Mouse (Mus musculus) colon, adult 2 months (tissue): ENCODE results near the gene Rbm12. TPM values are rescaled to one million over a fixed set of nuclear protein-coding genes. Genes with fewer than 3 reads are reported as not detected.

Source experiments
- polyA plus RNA-seq: library from polyadenylated mRNA; depleted of rRNA; stranded (reverse); fragments of >200 nt; gene quantifications from 2 replicates; pipeline ENCODE4 v1.2.3, GENCODE M21; 2012; rRNA removed

The Rbm12 gene
- 4.8 and 11.4 TPM in 2 replicates for polyA plus RNA-seq

GRCm38 (mm10) chr2:156111358-156112079, at the start of gene Rbm12, which contains the start of gene Cpne1:
Rbm12 (minus strand) TSS chr2:156111978.
Cpne1 (minus strand) TSS chr2:156111965.

DNA sequence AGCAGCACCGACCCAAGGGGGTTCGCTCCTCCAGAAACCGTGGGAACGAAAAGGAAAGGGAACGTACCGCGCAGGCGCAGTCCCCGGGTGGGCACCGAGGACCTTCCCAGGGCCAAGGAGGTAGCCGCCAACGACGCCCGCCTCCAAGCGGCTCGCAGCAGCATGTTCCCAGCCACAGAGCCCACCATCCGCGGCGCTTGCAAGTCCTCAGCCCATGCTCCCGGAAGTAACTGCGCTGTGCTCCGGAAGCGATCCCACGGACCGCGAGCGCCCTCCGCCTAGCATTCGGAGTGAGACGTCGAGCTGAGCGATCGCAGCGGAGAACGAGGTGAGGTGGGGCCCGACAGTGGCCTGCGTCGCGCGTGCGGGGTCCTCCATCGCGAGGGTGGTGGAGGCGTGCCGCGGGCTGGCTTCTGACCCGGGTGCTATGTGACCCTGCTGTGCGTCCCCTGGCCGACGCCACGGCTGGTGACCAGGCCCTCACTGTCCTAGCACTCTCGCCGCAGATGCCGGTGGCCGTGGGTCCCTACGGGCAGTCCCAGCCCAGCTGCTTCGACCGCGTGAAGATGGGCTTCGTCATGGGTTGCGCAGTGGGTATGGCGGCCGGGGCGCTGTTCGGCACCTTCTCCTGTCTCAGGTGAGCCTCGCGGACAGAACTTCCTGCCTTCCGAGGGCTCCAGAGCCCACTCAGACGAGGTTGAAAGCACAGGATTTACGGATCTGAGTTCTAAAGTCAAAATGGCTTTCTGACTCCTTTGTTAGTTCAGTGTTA, 32.4 kb upstream of the Rbm12 start, which contains the start of the genes Romo1 and Nfs1:
Gene Romo1 (plus strand): TSS at position 87 of the 772 bp plus-strand sequence.
Gene Nfs1 (minus strand): TSS at position 234 of the 772 bp plus-strand sequence.

GRCm38 (mm10) chr2:156126992-156127391, 15.2 kb upstream of the Rbm12 start, which contains the start of gene Gm28036:
Gm28036 (minus strand) TSS chr2:156127092.

DNA sequence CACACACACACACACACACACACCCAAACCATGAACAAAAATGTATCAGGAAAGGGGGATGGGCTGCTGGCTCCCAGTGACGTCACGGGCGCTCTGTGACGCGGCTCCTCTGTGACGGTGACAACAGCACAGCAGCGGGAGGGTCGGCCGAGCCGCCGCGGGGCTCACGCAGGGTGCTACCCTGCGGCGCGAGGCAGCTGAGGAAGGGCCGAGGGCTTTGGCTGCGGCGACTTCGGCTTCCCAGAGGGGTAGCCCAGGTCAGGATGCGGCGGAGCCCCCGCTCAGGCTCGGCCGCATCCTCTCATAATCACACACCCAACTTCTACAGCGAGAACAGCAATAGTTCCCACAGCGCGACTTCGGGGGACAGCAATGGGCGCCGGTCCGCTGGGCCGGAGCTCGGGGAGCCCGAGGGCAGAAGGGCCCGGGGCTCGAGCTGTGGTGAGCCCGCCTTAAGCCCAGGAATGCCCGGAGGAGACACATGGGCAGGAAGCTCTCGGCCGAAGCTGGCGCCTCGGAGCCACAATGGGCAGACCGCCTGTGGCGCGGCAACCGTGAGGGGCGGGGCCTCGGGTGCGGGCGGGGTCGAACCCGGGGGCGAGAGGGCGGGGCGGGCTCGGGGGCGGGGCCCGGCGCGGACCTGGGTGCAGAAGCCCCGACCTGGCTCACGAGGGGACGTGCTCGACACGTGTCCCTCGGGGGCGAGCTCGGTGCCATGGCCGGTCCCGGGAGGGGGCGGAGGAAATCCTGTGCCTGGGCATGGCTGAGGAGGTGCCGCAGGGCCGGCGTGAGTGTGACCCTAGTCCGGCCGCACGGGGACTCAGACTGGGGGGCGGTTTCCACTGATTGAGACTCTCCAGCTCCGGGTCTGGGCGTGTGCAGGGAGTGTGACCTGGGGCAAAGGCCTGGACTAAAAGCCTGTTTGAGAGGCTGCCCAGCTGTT, 46.4 kb downstream of the Rbm12 start, which contains the start of gene Spag4:
Gene Spag4 (plus strand): TSS at position 77 of the 943 bp plus-strand sequence.

DNA sequence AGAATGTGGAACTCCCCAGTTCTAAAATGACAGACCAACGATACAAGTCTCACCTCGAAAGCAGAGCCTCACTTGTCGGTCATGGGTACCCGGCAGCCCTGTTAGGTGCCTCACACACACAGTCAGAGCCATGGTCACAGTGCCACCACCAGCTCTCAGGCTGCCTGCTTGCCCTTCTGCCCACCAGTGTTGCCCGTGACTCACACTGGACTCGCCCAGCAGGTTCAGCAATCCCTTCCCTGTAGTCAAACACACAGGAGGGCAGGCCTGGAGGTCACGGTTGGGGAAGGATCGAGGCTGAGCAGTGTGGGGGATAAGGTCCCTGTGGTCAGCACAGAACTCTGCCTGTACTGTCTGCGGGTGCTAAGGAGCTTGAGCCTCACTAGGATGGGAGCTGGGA, 59.0 kb downstream of the Rbm12 start, which contains the start of gene Fer1l4:
Gene Fer1l4 (minus strand): TSS at position 132 of the 400 bp plus-strand sequence.

Other genes starting within 250 kb of the Rbm12 start
- gene Uqcc1, start 181.7 kb downstream of the Rbm12 start, polyA plus RNA-seq, result 19.4 and 21.9 TPM in 2 replicates
- gene Gm15557, start 171.2 kb downstream of the Rbm12 start, polyA plus RNA-seq, result not detected in 2 replicates
- gene Gdf5, start 166.6 kb downstream of the Rbm12 start, polyA plus RNA-seq, result 0.13 and 0.28 TPM in 2 replicates
- gene Cep250, start 155.5 kb downstream of the Rbm12 start, polyA plus RNA-seq, result 6.4 and 7.7 TPM in 2 replicates
- gene 6430550D23Rik, start 104.0 kb downstream of the Rbm12 start, polyA plus RNA-seq, result 1.5 and 2.0 TPM in 2 replicates
- 280 and 317 TPM in 2 replicates for gene Ergic3, start 103.9 kb downstream of the Rbm12 start, polyA plus RNA-seq
- gene Fer1l4, start 59.0 kb downstream of the Rbm12 start, polyA plus RNA-seq, result 2.9 and 3.4 TPM in 2 replicates
- gene Spag4, start 46.8 kb downstream of the Rbm12 start, polyA plus RNA-seq, result 0.80 and 0.83 TPM in 2 replicates
- 70.6 and 73.0 TPM in 2 replicates for gene Cpne1, start within 50 bp of the Rbm12 start, polyA plus RNA-seq
- gene Gm28036, start 15.1 kb upstream of the Rbm12 start, polyA plus RNA-seq, result 1.4 and 2.5 TPM in 2 replicates
- gene Romo1, start 32.1 kb upstream of the Rbm12 start, polyA plus RNA-seq, result 244 and 288 TPM in 2 replicates
- 89.5 and 91.6 TPM in 2 replicates for gene Nfs1, start 32.2 kb upstream of the Rbm12 start, polyA plus RNA-seq
- 47.0 and 63.0 TPM in 2 replicates for gene Rbm39, start 68.3 kb upstream of the Rbm12 start, polyA plus RNA-seq
- 11.8 and 12.1 TPM in 2 replicates for gene Phf20, start 84.5 kb upstream of the Rbm12 start, polyA plus RNA-seq
- gene Cnbd2, start 200.3 kb upstream of the Rbm12 start, polyA plus RNA-seq, result 0.95 and 1.4 TPM in 2 replicates
- 303 and 402 TPM in 2 replicates for gene Scand1, start 200.7 kb upstream of the Rbm12 start, polyA plus RNA-seq